Mouse (Mus musculus) bone marrow macrophage, adult 2 months (primary cell): ENCODE results near the gene Cand2.

Experiments
- CTCF ChIP-seq: IDR thresholded peaks from 2 replicates; pipeline ENCODE4 v1.5.1; 2012; ENCODE audit warnings: low read depth, mild to moderate bottlenecking, low read length, moderate library complexity
- POLR2A ChIP-seq: IDR thresholded peaks from 2 replicates; pipeline ENCODE4 v1.6.1; 2012; ENCODE audit warnings: mild to moderate bottlenecking, low read depth, low read length, borderline replicate concordance

DNA sequence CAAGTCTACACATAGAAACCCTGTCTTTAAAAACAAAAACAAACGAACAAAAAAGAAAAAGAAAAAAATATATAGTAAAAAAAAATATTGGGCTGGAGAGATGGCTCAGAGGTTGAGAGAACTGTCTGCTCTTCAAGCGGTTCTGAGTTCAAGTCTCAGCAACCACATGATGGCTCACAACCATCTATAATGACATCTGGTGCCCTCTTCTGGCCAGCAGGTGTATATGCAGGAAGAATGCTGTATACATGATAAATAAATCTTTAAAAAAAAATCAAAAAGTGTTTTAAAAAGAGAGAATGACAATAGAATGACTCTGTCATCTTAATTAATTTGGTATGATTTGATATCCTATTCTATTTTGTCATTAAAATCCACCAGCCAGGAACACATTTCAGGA is 80.1 kb downstream of the Cand2 start:
- TF ChIP-seq CTCF (no peak; the same call in 1 of the 2 replicates), POLR2A (no peak)
